Comparison of ENCODE assay signal across 25 mouse cellular contexts in genomic region chr2:66797493-66797892, GRCm38 (mm10). TPM values are rescaled to one million over a fixed set of nuclear protein-coding genes. Genes with fewer than 3 reads are reported as not detected.
DNase-seq lines count a peak whose midpoint lies in the region; ATAC-seq and TF ChIP-seq lines count a peak whose summit lies in the region.
"Had no signal": no experiment of that assay in that cellular context is flagged by ENCODE, and none has a peak within 500 bp of the region (broad histone marks: within the 10 kb centered on the region; RNA-seq: fewer than 3 reads in every experiment).

No protein-coding gene starts in this region.

- TF ChIP-seq POLR2A in heart, adult 2 months (IDR thresholded peaks at IDR 0.05; ENCODE audit: insufficient read depth, low read depth, low read length): no peak

- H3K79me2 ChIP-seq in heart, adult 2 months (replicated peaks; ENCODE audit: control insufficient read depth, insufficient read depth, low read length): no peaks in the 10 kb centered on the region

- no peak overlapping the region for H3K4me2 ChIP-seq in lung, embryonic 16.5 days (ENCODE audit: low read depth, low read length)
- no peak overlapping the region for H3K4me2 ChIP-seq in heart, embryonic 16.5 days (ENCODE audit: low read depth, low read length)
- H3K4me2 ChIP-seq: embryonic facial prominence, embryonic 15.5 days; hindbrain, embryonic 12.5 days had no signal

- 3% methylated on average over 1 of the region's 1 CpGs for WGBS in heart, adult 2 months
- WGBS in heart, embryonic 10.5 days: 35% methylated on average over 1 of the region's 1 CpGs
- 34% methylated on average over 1 of the region's 1 CpGs for WGBS in lung, embryonic 16.5 days
- 11% methylated on average over 1 of the region's 1 CpGs for WGBS in heart, embryonic 16.5 days

- H3K4me3 ChIP-seq in heart, adult 2 months: no peak overlapping the region
- no peak overlapping the region for H3K4me3 ChIP-seq in heart, embryonic 10.5 days
- H3K4me3 ChIP-seq in lung, embryonic 16.5 days (ENCODE audit: low read length): no peak overlapping the region
- H3K4me3 ChIP-seq in heart, embryonic 16.5 days (ENCODE audit: low read length): no peak overlapping the region
- H3K4me3 ChIP-seq: embryonic facial prominence, embryonic 15.5 days; erythroblast, embryonic 14.5 days; forebrain, embryonic 10.5 days; hindbrain, embryonic 12.5 days had no signal

- no peak for TF ChIP-seq EP300 in heart, adult 2 months (IDR thresholded peaks at IDR 0.05; ENCODE audit: insufficient read depth, low read depth, low read length)

- peak overlapping the region; percentile 20 for H3K27ac ChIP-seq in heart, adult 2 months
- H3K27ac ChIP-seq in heart, embryonic 10.5 days: no peak overlapping the region
- no peak overlapping the region for H3K27ac ChIP-seq in lung, embryonic 16.5 days (ENCODE audit: low read length)
- no peak overlapping the region for H3K27ac ChIP-seq in heart, embryonic 16.5 days (ENCODE audit: low read length)
- H3K27ac ChIP-seq: embryonic facial prominence, embryonic 15.5 days; forebrain, embryonic 10.5 days; hindbrain, embryonic 12.5 days had no signal

- H3K9me3 ChIP-seq in heart, embryonic 10.5 days: no peaks in the 10 kb centered on the region
- no peaks in the 10 kb centered on the region for H3K9me3 ChIP-seq in lung, embryonic 16.5 days (ENCODE audit: control insufficient read depth, low read length)
- no peaks in the 10 kb centered on the region for H3K9me3 ChIP-seq in heart, embryonic 16.5 days (replicated peaks; ENCODE audit: control insufficient read depth, low read length)
- H3K9me3 ChIP-seq: embryonic facial prominence, embryonic 15.5 days; forebrain, embryonic 10.5 days; hindbrain, embryonic 12.5 days had no signal

- H3K4me1 ChIP-seq in heart, adult 2 months (ENCODE audit: control insufficient read depth, insufficient read depth, low read length): no peaks in the 10 kb centered on the region
- H3K4me1 ChIP-seq in heart, embryonic 10.5 days: no peaks in the 10 kb centered on the region
- H3K4me1 ChIP-seq in lung, embryonic 16.5 days (replicated peaks; ENCODE audit: control insufficient read depth, insufficient read depth, low read length): no peaks in the 10 kb centered on the region
- H3K4me1 ChIP-seq in heart, embryonic 16.5 days (ENCODE audit: control insufficient read depth, insufficient read depth, low read length): peaks cover 3% of the 10 kb centered on the region; the same call in 1 of the 2 replicates
- H3K4me1 ChIP-seq: embryonic facial prominence, embryonic 15.5 days; forebrain, embryonic 10.5 days; hindbrain, embryonic 12.5 days had no signal

- H3K27me3 ChIP-seq in heart, adult 2 months (ENCODE audit: control insufficient read depth, insufficient read depth, low read length): no peaks in the 10 kb centered on the region
- no peaks in the 10 kb centered on the region for H3K27me3 ChIP-seq in heart, embryonic 10.5 days (ENCODE audit: insufficient read depth, poor library complexity, severe bottlenecking)
- H3K27me3 ChIP-seq in lung, embryonic 16.5 days (ENCODE audit: control insufficient read depth, insufficient read depth, low read depth, low read length): no peaks in the 10 kb centered on the region
- no peaks in the 10 kb centered on the region for H3K27me3 ChIP-seq in heart, embryonic 16.5 days (ENCODE audit: control insufficient read depth, insufficient read depth, low read length)
- H3K27me3 ChIP-seq: CH12.LX; embryonic facial prominence, embryonic 15.5 days; hindbrain, embryonic 12.5 days had no signal

- TF ChIP-seq CTCF in heart, adult 2 months (IDR thresholded peaks at IDR 0.05): no peak

- ATAC-seq in lung, embryonic 16.5 days (ENCODE audit: low read depth): peak; percentile 34
- ATAC-seq in heart, embryonic 16.5 days (replicated peaks; ENCODE audit: extremely low read depth, insufficient read depth, low FRiP score): peak; percentile 55; the same call in 1 of the 2 replicates
- ATAC-seq: forebrain, embryonic 14.5 days; hindbrain, embryonic 16.5 days; inflammation-experienced regulatory T-cells, adult 6 months; intestine, postnatal 0 days had no signal

- no peak overlapping the region for H3K9ac ChIP-seq in heart, adult 2 months (ENCODE audit: low read depth, low read length)
- H3K9ac ChIP-seq in lung, embryonic 16.5 days (ENCODE audit: low read length): no peak overlapping the region
- no peak overlapping the region for H3K9ac ChIP-seq in heart, embryonic 16.5 days (ENCODE audit: low read length)
- H3K9ac ChIP-seq: embryonic facial prominence, embryonic 15.5 days; hindbrain, embryonic 12.5 days had no signal

- no peaks in the 10 kb centered on the region for H3K36me3 ChIP-seq in heart, adult 2 months (ENCODE audit: control insufficient read depth, insufficient read depth, low read length)
- H3K36me3 ChIP-seq in heart, embryonic 10.5 days: no peaks in the 10 kb centered on the region
- H3K36me3 ChIP-seq in lung, embryonic 16.5 days (ENCODE audit: control insufficient read depth, insufficient read depth, low read length): no peaks in the 10 kb centered on the region
- H3K36me3 ChIP-seq in heart, embryonic 16.5 days (ENCODE audit: control insufficient read depth, insufficient read depth): no peaks in the 10 kb centered on the region
- H3K36me3 ChIP-seq: embryonic facial prominence, embryonic 15.5 days; forebrain, embryonic 10.5 days; hindbrain, embryonic 12.5 days had no signal

- intact Hi-C loops in heart, adult 2 months (cut with DNase I): loop anchor here (5.0 kb wide), 1 partner anchor 540 kb away; the partner anchor contains the start of gene Ttc21b

- peak in 1 of 2 experiments; percentile 11 for DNase-seq in heart, adult 2 months
- no peak for DNase-seq in heart, embryonic 10.5 days (ENCODE audit: low spot score)
- DNase-seq in lung, postnatal 36 days: no peak
- DNase-seq in heart, postnatal 4 days: peak; percentile 6
- no peak for DNase-seq in gastrocnemius, adult 18-20 months (ENCODE audit: low spot score)
- DNase-seq in layer of hippocampus, postnatal 36 days: no peak
- DNase-seq: adrenal gland, postnatal 10 days; cerebellum, adult 11 months; cerebellum, adult 8-10 months; cerebellum, postnatal 14 days; embryo, embryonic 11 days; gastrocnemius, postnatal 10 days; kidney, adult 8-10 months had no signal

RNA-seq across cellular contexts. Expression of gene Scn7a, which starts 12.8 kb away (rescaled TPM):
- 10 to 100 TPM in 1 of 2 experiments, 1 to 10 TPM in 1; 9.9 to 11.6 TPM for total RNA-seq in heart, adult 2 months (2021)
- 4.3 and 8.3 TPM in 2 replicates for polyA plus RNA-seq in heart, adult 2 months (2012; rRNA removed)
- polyA plus RNA-seq in heart, embryonic 10.5 days (2016; fragmentation: Nextera tagmentation; extraction: Ambion mirVana): 0.83 and 0.96 TPM in 2 replicates
- polyA plus RNA-seq in lung, embryonic 16.5 days (2015; fragmentation: Nextera tagmentation; extraction: Ambion mirVana): 58.9 and 59.3 TPM in 2 replicates
- 1.1 and 4.2 TPM in 2 replicates for polyA plus RNA-seq in heart, embryonic 16.5 days (2015; fragmentation: Nextera tagmentation; extraction: Ambion mirVana)
- 1 to 10 TPM; 3.7 to 4.0 TPM for total RNA-seq in heart, postnatal 4 days (2021)
- total RNA-seq in gastrocnemius, adult 18-20 months (2021): 1 to 10 TPM; 2.3 to 3.0 TPM
- 1 to 10 TPM in 1 of 2 experiments, under 1 TPM in 1; 0.96 to 1.1 TPM for total RNA-seq in layer of hippocampus, postnatal 36 days (2021)
- total RNA-seq: CH12.LX; common myeloid progenitor, adult 5-6 weeks had no signal
- polyA plus RNA-seq: erythroblast, embryonic 14.5 days had no signal
